Mouse (Mus musculus) splenic B cell, adult 2 months (primary cell): ENCODE data around the gene Lcn12.
A peak's percentile ranks its signal among the peaks of the same experiment; 100 is the strongest.

Experiments
- DNase-seq: peaks from one replicate; pipeline ENCODE4 v3.0.0-alpha.2; 2011; ENCODE audit warnings: low read depth, low spot score
- H3K27me3 ChIP-seq: 2 replicates; pipeline ENCODE4 v1.6.1; 2012; ENCODE audit warnings: mild to moderate bottlenecking, low read length, moderate library complexity, mixed read lengths; ENCODE audit not compliant: control insufficient read depth, poor library complexity, insufficient read depth, severe bottlenecking
- H3K36me3 ChIP-seq: 2 replicates; pipeline ENCODE4 v1.6.1; 2012; ENCODE audit warnings: mild to moderate bottlenecking, low read length, moderate library complexity, mixed read lengths; ENCODE audit not compliant: control insufficient read depth, poor library complexity, insufficient read depth, severe bottlenecking

Lcn12 gene

DNA sequence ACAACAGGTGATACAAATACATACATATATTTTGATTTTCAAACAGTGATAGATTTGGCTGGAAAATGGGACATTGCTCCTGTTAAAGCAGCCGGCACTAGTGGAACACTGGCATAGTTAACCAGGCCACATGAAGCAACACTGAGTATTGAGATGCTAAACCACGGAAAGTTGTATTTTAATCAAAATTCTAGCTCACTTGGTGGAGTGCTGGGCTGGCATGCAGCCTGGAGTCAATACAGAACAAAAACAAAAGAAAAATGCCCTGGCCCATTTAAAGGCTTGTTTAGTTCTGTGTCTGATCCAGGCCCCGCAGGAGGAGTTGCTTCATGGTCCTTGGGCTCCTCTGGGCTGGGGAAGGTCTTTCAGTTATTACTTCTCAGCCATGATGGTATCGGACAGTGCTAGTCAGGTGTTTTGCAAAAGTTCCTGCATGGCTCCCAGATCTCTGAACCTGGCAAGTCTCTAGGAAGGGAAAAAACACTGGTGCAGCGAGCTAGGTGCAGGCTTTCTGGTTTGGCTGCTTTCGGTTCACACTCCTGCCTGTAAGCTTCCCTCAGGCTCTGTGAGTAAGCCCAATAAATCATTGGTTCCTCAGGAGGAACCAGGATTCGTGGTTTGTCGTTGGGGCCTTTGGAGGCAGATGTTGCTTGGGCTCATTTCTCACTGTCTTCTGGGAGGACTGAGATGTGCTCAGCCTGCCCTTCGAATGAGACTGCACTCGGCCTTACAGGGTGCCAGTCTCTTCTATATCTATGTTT, 14.0 kb downstream of the Lcn12 start:
- DNase-seq = no peak
- H3K27me3 ChIP-seq = no peaks in the 10 kb centered on the region
- H3K36me3 ChIP-seq = no peaks in the 10 kb centered on the region

DNA sequence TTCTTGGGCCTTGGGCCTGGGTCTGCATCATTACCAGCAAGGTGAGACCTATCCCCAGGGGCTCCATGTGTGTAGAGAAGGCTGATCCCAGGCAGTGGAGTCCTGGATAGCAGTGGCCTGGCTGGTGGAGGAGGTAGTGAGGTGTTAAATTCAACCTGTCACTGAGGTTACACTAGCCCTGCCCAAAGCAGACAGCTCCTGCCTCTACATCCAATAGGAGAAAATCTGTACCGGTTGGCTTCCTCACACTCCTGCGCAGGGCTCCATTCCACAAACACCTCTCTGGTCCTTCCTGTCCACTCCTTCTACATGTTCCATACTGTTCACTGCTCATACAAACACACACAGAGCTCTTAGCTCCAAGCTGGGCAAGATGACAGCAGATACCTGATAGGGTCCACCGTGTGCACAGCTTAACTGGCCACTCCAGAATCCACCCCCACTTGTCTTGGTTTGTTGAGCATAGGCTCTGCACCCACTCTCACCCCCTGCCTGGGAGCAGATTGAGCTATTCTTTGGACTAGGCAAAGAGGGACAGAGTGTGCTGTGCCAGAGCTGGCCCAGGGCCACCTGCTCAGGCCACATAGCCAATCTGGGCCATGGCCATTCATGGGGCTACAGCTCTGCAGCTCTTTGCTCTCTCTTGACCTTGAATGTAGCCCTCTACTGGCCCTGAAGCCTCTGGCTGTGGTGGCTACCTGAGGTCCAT, 15.6 kb downstream of the Lcn12 start:
- no peak for DNase-seq
- H3K36me3 ChIP-seq = no peaks in the 10 kb centered on the region
- no peaks in the 10 kb centered on the region for H3K27me3 ChIP-seq

DNA sequence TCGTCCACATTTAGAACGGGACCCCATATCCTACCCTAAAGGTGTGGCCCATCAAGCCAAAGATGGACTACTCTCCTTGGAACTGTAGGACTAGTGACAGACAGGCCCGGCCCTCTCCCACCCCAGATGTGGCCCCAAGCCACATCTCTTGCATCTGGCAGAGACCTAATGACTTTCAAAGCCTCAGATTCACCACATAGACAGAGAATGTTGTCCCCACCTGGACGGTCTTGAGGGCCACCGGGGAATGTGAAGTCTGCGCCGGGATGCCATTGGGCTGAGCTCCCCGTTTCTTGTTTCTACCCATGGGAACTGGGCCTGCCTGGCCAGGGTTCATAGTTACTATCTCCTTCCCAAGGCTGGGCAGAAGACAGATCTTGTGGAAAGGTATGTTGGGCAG, 16.2 kb downstream of the Lcn12 start:
- no peak for DNase-seq
- H3K27me3 ChIP-seq = no peaks in the 10 kb centered on the region

DNA sequence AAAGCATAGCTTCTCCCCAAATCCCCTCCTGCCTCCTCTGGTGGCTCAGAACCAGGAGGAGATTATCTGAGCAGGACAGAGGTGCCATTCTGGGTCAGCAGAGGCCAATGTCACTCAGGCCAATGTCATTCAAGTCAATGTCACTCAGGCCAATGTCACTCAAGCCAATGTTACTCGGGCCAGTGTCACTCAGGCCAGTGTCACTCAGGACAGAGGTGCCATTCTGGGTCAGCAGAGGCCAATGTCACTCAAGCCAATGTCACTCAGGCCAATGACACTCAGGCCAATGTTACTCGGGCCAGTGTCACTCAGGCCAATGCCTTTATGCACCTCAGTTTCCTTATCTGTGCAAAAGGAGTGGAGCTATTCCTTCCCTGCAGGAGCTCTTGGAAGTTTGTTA, 21.2 kb downstream of the Lcn12 start:
- Histone ChIP-seq H3K36me3 (no peaks in the 10 kb centered on the region), H3K27me3 (no peaks in the 10 kb centered on the region)
- no peak for DNase-seq

More for the DNA sequence above, 16.2 kb downstream of the Lcn12 start:
- H3K36me3 ChIP-seq = no peaks in the 10 kb centered on the region

DNA sequence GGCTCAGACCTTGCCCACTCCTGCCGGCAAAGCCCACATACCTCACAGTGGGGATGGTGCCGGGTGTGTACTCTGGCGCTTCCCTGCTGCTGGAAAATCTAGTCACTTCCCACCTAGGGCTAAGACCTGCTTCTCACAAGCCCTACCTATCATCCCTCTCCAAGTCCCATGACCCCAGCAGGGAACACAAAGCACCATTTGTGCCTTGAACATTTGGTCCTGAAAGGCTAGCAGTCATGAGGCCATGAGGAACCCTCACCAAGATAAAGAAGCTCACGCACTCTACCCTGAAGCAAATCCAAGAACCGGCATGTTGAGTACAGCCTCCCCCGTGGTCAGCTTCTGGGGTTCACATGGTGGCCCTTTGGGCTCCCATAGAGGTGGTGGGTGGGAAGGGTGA, 23.7 kb downstream of the Lcn12 start, which contains the start of gene Ptgds:
TSS of gene Ptgds (minus strand) at position 78 of the 400 bp plus-strand sequence.
- H3K27me3 ChIP-seq = no peaks in the 10 kb centered on the region
- DNase-seq = no peak

DNA sequence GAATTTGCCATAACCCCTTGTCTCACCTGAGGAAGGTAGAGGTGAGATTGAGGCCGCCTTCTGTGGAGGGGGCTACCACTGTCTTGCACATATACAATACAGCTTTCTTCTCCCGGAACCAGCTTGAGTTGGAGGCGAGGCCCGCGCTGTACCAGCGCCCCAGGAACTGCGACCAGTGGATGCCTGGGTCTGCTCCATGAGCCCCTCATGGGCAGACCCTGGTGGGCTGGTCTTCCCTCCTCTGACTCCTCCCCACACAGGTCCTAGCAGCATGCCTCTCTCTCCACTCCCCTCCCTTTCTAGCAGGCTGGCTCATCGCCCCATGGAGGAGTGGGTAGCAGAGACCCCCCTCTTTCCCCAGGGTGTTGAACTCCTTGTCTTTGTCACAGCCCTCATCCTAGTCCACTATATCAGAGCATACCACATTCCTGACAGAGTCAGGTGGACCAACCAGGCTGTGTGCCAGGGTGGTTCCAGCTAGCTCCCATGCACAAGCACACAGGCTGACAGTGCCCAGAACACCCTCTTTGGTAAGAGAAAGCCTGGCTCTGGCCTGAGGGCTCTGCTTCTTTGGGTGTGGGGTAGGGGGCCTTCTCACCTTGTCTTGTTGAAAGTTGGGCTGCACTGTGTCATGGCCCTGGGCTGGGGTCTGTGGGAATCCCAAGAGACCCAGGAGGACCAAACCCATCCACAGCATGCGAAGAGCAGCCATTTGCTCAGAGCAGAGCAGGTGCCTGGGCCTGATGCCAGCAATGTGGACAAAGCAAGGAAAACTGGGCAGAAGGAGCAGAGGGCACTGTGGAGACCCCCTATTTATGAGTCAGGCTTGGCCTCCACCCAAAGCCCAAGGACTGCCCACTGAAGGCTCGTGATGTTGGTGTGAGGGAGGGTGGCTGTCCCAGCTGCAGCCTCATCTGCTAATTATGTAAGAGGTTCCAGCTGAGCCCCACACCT, 24.5 kb downstream of the Lcn12 start:
- H3K36me3 ChIP-seq = no peaks in the 10 kb centered on the region
- DNase-seq = no peak
- H3K27me3 ChIP-seq = no peaks in the 10 kb centered on the region

More for the DNA sequence above, 23.7 kb downstream of the Lcn12 start, which contains the start of gene Ptgds:
- no peaks in the 10 kb centered on the region for H3K36me3 ChIP-seq

DNA sequence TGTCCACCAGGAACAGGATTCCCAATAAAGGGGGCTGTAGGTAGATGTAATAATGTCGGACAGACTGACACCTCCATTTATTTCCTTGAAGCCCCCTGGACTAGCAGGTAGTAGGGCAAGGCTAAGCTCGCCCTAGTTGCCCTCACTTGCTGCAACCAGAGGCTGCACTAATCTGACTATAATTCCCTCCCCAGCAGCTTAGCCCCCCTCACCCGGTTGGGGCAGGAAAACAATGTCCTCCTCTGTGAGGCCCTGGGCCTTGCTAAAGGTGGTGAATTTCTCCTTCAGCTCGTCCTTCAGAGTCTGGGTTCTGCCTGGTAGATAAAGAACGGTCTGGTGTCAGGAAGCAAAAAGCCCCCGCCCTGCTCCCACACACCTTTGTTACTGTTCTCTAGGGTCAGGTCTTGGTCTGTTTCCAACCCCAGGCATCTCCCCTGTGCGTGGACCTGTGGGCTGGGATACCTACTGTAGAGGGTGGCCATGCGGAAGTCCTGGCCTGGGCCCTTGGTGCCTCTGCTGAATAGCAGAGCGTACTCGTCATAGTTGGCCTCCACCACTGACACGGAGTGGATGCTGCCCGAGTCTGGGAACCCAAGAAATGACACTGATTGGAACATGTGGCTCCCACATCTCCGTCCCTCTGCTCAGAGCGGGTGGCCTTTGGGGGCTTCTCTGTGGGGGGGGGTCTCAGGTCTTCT, 26.0 kb downstream of the Lcn12 start:
- DNase-seq = no peak

DNA sequence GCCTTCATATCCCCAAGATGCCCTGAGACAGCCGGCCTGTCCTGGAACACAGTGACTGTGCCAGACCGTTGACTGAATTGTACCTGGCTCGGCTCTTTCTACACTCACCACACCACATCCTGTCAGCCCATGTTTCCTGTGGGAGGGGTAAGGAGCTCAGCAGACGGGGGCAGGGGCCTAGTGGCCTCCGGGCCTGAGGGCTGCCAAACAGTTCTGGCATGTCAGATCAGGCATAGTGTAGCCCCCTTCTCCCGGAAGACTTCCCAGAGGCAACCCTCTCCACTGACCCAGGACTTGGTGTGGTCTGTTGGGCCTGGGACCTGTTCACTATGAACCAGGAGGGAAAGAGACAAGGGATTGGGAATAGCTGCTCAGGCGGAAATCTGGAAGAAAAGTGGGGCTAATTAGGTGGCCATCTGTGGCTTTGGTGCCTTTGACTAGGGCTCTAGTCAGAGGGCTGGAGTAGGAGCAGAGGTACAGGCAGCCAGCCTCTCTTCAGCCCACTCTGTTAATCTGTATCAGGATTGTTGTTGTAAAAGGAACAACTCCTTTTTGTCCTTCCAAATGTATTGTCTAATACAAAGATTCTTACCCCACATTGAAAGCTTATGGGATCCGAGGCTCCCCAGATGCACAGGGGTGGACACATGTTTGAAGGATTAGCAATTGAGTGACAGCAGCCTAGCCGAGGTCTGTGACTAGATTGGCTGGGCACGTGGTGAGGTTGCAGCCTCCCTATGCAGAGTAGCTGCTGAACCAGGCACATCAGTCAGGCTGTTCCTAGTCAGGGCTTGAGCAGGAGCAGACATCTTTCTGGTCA, 27.7 kb downstream of the Lcn12 start:
- DNase-seq = peak; percentile 74
- no peaks in the 10 kb centered on the region for H3K27me3 ChIP-seq
- H3K36me3 ChIP-seq = no peaks in the 10 kb centered on the region

More for the DNA sequence above, 26.0 kb downstream of the Lcn12 start:
- no peaks in the 10 kb centered on the region for H3K36me3 ChIP-seq
- H3K27me3 ChIP-seq = no peaks in the 10 kb centered on the region

DNA sequence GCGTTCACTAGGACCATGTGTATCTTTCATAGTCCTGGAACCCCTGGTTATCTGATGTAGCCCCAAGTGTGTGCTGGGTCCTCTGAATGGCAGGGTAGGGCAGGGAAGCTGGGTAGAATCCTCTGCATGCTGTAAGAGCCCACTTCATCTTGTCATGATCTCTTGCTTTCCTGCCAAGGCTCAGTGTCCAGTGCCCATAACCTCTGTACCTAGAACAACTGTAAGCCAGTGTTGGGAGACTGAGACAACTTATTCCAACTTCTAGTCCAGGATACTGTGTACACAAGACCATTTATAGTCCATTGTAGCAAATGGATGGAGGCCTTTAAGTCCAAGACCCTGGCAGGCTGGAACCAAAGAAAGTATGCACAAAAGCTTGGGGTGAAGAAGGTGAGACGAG, 28.5 kb downstream of the Lcn12 start:
- Histone ChIP-seq H3K27me3 (no peaks in the 10 kb centered on the region), H3K36me3 (no peaks in the 10 kb centered on the region)
- no peak for DNase-seq

DNA sequence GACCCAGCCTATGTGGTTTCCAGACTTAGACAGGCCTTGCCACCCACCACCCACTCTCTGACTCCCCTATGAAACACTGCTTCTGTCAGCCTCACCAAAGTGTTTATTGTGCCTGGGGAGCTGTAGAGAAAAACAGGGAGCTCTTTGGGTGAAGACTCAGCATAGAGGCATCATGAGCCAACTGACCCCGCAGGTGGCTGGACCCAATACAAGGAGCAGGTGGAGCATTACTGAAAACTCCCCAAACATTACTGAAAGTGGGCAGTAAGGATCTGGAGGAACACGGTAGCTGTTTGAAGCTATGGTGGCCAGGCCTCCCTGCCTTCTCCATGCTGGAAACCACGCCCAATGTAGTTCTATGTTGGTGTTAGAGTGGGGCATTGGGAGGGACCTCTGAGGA, 30.1 kb downstream of the Lcn12 start:
- no peaks in the 10 kb centered on the region for H3K27me3 ChIP-seq
- H3K36me3 ChIP-seq = no peaks in the 10 kb centered on the region
- no peak for DNase-seq

DNA sequence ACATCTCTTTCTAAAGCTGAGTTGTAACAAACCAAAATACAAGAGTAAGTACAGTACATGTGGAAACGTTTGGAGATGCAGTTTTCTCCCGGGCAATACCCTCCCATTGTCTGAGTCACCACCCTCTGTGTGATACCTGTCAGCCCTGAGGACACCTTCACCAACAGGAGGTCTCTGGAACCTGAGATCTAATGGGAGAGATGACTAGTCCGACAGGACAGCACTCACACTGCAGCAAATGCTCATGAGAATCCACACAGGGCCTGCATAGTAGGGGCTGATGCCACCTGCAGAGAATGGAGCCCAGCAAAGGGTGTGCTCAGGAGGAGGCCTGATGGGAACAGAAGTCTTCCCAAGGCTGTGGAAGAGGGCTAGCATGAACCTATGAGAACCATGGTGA, 32.3 kb downstream of the Lcn12 start:
- no peak for DNase-seq
- H3K27me3 ChIP-seq = no peaks in the 10 kb centered on the region
- no peaks in the 10 kb centered on the region; the same call in 1 of the 2 replicates for H3K36me3 ChIP-seq

DNA sequence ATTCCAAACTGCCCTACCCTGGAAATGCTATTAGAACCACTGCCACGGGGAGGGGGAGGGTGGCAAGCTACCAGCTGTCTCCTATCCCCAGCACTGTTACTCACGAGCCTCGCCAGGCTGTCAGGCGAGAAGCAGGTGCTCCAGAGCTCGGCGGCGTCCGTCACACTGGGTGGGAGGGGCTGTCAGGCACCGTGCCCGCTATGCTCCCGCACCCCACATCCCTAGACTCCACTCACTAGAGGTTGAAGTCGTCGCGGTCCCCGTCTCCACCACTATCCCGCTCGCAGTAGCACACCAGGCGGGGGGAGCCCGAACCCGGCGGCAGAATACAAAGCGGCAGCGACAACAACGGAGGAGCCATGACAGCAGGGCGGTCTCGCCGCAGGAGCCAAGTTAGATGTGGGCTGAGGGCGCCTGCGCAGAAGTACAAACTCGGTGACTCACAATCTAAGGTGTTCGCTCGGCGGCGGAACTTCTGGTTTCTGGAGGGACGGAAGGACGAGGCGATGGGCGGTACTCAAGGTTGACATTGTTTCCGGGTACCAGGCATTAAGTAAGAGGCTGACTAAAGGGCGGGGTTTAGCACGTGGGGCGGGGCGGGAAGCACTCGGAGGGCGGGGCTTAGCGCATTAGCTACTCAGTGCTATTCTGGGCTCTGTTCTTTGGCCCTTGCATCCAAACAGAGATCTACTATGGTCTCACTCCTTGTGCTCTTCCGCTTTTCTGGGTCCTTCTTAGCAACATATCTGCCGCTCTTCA, 33.0 kb downstream of the Lcn12 start, which contains the start of gene Paxx:
TSS of gene Paxx (minus strand) at position 544 of the 759 bp plus-strand sequence.
- DNase-seq = peak; percentile 100
- Histone ChIP-seq H3K27me3 (no peaks in the 10 kb centered on the region), H3K36me3 (no peaks in the 10 kb centered on the region; the same call in 1 of the 2 replicates)

DNA sequence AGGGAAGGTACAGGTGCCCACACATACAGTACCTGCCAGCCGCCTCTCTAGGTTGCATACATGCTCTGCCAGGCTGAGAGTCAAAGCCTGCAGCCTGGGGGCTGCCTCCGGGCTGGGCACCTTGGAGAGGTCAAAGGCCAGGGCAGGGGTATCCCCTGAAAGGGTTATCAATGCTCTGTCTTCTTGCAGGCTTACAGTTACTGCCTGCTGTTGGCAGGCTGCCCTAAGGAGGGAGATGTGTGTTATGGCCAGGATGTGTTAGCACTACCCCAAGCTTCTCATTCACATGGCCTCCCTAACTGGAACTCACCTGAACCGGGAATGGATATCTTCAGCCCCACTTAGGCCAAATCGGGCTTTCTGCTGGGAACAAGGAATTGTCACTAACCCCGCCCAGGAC, 33.6 kb downstream of the Lcn12 start:
- no peaks in the 10 kb centered on the region; the same call in 1 of the 2 replicates for H3K36me3 ChIP-seq
- DNase-seq = no peak
- no peaks in the 10 kb centered on the region for H3K27me3 ChIP-seq
